Mouse (Mus musculus): ENCODE data around the gene Clstn1.
A peak's percentile ranks its signal among the peaks of the same experiment; 100 is the strongest.

Clstn1 gene

GRCm38 (mm10) chr4:149586044-149586782, at the start of gene Clstn1:
TSS of gene Clstn1 (plus strand) at chr4:149586468.
- DNase-seq = peak; percentile 37

GRCm38 (mm10) chr4:149539441-149539840, 46.8 kb upstream of the Clstn1 start:
- no peak for DNase-seq

GRCm38 (mm10) chr4:149541935-149542334, 44.3 kb upstream of the Clstn1 start:
- DNase-seq = peak; percentile 19

- DNase-seq = no peak
Measured at GRCm38 (mm10) chr4:149542431-149542830, 43.8 kb upstream of the Clstn1 start.

GRCm38 (mm10) chr4:149542927-149543553, 43.2 kb upstream of the Clstn1 start:
- peak; percentile 83 for DNase-seq

- DNase-seq = no peak
Measured at GRCm38 (mm10) chr4:149544892-149545291, 41.4 kb upstream of the Clstn1 start.

GRCm38 (mm10) chr4:149546797-149547444, 39.3 kb upstream of the Clstn1 start:
- no peak for DNase-seq

DNA sequence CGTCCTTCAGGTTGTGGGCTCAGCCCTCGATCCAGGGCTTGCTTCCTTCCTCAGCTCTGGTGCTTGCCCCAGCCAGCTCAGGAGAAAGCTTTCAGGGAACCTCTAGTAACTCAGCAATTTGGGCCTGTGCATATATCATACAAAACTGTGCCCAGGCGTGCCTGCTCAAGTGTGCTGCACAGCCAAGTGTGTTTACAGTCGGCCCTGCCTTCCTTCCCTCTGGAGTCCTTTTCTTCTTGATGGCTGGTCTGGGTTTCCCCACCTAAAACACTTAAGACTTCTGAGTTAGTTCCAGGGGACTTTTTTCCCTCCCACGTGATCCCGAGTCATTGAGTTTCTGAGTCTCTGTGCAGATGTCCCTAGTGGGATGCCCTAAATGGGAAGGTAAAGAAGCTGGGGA, 38.7 kb upstream of the Clstn1 start:
- DNase-seq = no peak

DNA sequence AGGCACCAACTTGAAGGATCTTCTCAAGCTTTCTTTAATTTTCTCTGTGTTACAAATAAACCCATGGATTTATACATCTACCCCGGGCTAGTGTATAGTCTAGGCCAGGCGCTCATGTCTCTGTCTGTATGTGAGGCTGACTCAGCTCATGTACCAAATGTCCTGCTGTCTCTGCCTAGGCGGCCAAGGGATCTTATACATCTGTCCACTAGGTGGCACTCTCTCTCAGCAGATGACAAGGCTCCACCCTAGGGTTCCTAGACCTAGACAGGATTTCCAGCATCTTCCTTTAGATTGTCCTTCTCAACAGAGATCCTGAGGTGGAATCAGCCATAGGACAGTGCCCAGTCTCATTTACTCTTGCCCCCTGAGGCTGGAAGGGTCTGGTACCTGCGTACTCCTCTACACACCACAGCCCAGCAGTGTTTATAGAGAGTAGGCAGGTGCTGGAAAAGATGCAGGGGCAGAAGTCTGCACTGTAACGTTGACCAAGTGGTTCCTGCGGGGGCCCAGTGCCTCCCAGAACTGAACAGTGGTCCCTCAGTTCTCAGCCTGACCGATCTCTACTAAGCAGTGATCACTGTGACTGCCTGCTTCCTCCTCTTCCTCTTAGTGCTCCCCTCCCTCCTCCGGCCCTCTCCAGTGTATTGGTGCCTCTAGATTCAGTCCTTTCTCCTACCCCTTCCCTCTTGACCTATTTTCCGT, 36.9 kb upstream of the Clstn1 start:
- peak; percentile 68 for DNase-seq

DNA sequence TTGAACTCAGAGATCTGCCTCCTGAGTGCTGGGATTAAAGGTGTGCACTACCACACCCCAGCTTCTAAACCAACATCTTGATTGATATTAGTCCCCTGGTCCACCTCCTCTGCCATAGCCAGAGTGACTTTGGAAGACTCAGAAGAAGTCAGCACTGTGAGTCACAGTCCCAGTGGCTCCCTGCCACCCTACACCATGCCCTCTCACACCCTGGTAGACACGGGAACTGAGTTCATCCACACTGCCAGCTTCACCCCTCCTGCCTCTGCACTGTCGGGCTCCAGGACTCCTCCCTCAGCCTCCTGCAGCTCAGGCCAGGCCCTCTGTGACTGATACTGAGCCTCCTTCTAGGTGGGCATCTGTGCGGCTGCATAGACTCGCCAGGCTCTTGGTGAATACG, 35.4 kb upstream of the Clstn1 start:
- no peak for DNase-seq

DNA sequence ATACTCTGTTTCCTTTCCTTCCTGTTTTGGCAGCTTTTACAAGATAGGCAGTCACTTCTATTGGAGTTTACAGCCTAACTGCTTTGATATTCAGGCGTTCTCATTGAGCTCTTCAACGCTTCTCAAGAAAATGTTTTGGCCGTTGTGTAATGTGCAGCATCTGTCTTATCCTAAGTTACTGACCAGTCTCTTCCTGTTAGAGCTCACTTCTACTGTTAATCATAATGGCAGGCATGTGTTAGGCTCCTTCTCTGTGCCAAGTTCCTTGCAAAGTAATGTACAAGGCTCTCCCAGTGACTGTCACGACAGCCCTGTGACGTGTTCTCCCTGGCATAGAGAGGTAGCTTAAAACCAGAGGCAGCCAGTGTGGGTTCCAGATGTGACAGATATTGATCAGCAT, 34.6 kb upstream of the Clstn1 start:
- no peak for DNase-seq

DNA sequence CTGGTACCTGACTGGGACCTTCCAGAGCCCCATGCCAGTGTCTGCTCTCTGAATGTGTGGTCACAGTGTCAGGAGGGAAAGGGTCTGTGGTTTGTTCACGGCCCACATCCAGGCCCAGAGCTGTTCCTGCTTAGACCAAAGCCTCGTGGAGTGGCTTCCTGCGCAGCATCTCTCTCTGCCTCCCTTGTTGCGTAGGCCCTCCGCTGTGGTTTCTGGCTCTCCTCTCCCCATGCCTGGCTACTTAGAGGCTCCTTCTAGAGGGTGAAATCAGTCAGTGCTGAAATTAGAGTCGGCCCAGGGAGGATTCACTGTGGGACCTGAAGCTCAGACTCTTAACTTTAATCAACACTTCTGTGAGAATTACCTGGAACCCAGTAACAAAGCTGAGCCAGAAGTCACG, 32.4 kb upstream of the Clstn1 start:
- DNase-seq = no peak

- DNase-seq = no peak
Measured at GRCm38 (mm10) chr4:149556111-149556510, 30.2 kb upstream of the Clstn1 start.

GRCm38 (mm10) chr4:149557905-149558304, 28.4 kb upstream of the Clstn1 start:
- DNase-seq = no peak

GRCm38 (mm10) chr4:149558389-149558788, 27.9 kb upstream of the Clstn1 start:
- DNase-seq = no peak

DNA sequence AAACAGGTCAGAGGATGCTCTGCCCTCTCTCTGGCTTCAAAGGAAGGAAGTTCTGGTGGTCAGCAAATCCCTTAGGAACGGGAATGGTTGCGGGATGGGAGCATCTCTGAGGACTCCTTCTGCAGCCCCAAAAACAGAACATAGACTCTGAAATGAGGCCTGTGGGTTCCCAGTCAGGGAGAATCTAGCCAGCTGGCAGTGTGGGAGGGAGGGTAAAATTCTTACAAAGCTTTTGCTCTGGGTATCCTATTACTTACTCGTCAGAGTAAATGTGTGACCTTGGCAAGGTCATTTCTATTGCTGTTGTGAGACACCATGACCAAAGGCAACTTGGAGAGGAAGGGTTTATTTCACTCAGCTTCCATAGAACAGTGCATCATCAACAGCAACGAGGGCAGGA, 24.9 kb upstream of the Clstn1 start:
- DNase-seq = no peak

DNA sequence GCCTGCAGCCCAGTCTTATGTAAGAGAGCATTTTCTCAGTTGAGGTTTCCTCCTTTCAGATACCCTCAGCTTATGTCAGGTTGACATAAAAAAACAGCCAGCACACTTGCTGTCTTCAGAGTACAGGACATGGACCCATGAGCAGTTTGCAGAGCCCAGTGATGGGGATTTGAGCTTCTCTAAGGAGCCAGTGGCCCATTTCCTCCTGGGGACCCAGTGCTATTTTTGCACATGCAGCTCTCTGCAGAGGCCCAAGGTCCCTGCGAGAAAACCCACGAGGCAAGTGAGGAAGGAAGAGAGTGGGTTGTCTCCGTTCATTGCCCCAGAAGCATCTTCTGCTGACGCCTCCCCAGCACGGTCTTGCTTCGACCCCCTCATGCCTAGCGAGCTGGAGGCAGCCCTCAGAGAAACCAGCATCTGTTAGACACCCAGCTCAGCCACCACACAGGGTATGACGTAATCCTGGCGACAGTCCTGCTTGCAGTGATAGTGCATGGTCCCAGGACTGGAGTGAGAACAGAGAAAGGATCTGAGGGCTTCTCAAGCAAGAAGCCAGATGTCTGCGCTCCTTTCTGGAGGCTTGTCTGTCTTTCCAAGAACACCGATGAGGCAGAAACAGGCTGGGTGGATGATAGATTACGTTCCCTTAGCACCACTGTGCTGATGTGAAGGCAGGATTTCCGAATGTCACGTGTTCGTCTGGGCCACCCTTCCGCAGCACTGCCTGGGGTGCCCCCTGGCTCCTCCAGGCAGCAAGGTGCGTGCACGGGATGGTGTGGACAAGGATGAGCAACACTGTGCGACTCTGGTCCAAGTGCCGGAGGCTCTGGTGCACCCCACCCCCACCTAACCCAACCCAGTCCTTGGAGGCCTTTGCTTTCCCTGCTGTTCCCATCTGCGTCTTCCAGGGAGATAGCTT, 24.0 kb upstream of the Clstn1 start:
- DNase-seq = no peak

GRCm38 (mm10) chr4:149562905-149563347, 23.3 kb upstream of the Clstn1 start:
- DNase-seq = no peak

GRCm38 (mm10) chr4:149563941-149564361, 22.3 kb upstream of the Clstn1 start:
- no peak for DNase-seq

- DNase-seq = no peak
Measured at GRCm38 (mm10) chr4:149564452-149565407, 21.5 kb upstream of the Clstn1 start.

DNA sequence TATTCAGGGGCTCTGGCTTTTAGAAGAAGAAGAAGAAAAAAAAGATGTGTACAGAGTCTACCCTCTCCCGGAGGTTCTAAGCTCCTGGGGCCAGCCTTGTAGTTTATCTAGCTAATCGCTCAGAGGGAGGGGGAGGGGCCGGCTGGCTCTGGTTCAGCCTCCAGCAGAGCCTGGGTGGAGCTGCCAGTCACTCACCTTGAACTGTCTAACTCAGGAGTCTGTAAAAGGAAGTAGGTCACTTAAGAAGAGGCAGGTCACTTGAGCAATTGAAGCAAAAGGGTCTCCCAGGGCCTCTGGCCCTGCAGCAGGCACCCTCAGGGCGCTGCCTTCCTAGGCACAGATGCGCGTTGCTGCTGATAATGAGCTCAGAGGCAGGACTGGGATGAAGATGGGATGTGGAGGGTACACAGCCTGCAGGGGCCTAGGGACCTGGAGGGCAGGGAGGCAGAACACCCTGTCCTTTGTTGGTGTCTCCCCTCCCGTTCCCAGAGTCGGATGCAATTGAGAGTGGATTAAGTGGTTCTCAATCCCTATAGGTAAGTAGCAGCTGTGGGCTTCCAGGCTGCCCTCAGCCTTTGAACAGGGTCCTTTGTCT, 18.7 kb upstream of the Clstn1 start:
- DNase-seq = no peak

Data from thymus, postnatal 25 days (tissue).